Mouse (Mus musculus): ENCODE results near the gene Med7. TPM values are rescaled to one million over a fixed set of nuclear protein-coding genes. Genes with fewer than 3 reads are reported as not detected.
A peak's percentile ranks its signal among the peaks of the same experiment; 100 is the strongest.

Med7 gene
- total RNA-seq (2022) = 10 to 100 TPM; 22.7 to 31.2 (median 25.8) TPM

DNA sequence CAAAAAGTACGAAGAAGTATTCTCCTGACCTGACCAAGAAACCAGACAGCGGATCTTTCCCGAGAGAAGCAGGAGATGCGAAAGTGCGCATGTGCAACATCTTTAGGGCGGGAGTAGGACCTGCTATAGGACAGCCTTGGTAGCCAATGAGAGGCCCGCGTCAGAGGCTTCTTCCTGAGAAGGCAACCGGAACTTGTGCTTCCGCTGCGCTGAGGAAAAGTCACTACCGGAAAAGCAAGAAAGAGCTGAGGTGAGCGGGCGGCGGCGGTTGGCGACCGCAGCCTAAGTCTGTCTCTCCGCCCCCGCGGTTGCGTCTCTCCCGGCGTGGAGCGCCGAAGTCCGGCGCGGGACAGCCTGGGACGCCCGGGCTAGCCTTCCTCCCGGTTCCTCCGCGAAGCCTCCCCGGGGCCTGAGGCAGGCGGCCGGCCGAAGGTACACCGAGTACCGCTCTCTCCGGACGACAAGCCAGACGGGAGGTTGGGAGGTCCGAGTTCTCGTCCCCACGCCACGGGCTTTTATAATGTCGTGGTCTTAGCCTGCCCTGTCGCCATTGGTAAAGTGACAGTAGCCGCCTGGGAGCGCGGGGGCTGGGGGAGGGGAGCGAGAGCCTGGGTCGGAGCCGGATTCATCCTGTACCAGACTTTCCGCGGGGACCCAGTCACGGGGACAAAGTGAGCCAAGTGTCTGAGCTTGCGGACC lies at the start of gene Med7:
TSS of gene Med7 (plus strand) at position 166 of the 699 bp plus-strand sequence.
- peak; percentile 79 to 95 for DNase-seq (ENCODE audit: low spot score in 2 of 2)

DNA sequence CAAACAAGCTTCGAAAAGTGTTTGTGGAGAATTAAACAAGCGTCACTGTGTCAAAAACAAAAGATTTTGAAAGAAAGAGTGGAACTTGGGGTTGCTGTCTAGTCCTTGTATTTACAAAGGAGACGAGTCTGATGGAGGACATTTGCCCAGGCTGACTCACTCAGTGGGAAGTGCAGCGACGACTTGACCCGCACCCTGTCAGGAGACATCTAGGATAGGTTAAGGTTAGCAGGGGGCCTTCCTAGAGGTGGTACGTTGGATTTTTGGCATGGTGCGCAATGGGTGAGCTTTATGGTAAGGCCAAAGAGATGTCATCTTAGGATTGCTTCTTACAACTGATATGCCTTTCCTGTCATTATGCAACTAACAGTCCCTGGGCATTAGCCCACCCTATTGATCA lies 49.7 kb upstream of the Med7 start:
- no peak for DNase-seq (ENCODE audit: low spot score in 2 of 2)

DNA sequence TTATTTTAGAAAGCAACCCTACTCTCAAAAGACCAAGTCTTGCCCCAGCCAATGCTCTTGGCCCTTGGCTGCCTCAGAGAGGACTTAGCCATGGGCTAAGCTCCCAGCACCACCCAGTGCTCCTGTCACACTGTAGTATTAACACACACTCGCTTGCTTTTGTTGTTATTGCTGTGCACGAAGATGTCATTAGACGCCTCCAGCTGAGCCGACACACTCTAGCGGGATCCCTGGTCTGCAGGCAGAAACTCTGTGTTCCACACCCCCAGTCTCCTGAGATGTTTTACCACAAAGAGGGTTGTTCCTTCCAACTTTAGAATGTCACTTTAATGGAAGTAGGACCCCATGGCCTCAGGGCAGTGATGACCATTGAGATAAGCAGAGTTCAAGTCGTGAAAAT lies 48.3 kb upstream of the Med7 start:
- no peak for DNase-seq (ENCODE audit: low spot score in 2 of 2)

DNA sequence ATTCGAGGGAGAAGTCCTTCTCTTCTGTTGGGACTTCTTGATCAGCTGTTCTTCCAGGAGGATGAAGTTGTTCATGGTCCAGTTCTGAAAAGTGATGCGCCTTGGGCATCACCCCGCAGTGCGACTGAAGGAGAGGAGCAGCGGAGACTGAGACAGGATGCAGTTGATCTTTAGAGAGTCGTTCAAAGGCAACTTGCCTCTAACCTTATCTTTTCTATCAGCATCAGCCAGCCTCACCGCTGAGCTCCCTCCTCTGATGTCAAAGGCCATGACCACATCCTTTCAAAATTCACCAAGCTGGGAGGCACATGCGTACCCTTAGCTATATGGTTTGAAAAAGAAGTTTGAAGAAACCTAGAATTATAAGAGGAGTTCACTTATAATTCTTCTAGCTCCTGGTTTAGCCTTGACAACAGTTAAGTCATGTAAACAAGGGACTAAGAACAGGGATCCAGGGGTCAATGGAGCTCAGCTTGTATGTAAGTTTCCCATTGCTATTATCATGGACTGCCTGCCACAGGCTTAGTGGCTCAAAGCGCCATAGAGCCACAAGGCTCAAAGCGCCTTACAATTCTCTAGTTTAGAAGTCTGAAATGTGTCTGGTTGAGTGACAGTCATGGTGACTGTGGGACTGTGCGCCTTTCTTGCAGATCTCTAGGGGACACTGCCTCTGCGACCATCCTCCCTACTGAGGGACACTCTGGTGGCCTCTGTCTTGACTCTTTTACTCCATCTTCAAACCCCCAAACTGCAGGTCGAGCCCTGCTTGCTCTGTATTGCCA lies 47.2 kb upstream of the Med7 start, which contains the start of gene Itk:
TSS of gene Itk (minus strand) at position 180 of the 782 bp plus-strand sequence.
- DNase-seq (ENCODE audit: low spot score in 2 of 2) = no peak

DNA sequence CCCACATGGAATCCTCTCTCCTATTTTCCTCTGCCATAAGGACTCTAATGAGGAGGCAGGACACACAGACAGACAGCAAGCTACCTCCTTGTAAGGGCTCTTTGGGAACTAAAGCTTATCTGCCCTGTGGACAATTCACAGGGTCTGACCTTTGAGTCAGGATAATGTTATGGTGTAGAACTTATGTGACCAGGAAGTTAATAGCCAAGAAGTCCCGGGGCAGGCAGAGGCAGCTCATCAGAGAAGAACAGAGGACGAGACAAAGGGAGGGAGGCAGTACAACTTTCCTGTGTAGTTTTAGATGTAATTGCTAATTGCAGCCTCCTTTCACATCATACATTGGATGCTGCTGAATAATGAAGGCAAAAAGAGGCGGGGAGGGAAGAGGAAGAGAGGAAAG lies 46.1 kb upstream of the Med7 start:
- DNase-seq (ENCODE audit: low spot score in 2 of 2) = no peak

DNA sequence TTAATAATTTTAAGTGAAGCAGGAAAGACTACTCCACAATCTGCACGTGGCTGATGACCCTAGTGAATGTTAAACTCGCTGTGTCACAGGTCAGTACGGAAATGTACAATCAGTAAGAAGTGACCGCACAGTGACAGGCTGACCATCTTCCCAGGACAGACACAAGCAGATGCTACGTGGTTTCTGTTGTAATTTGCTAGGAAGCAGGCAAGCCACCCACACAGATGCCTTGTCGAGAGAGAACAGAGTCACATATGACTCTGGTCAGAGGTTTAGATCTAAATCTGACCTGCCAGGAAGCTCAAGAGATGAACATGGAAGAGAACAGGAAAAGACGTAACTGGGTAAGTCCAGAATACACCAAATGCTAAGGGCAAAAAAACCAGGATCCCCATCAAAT lies 43.8 kb upstream of the Med7 start:
- no peak for DNase-seq (ENCODE audit: low spot score in 2 of 2)

DNA sequence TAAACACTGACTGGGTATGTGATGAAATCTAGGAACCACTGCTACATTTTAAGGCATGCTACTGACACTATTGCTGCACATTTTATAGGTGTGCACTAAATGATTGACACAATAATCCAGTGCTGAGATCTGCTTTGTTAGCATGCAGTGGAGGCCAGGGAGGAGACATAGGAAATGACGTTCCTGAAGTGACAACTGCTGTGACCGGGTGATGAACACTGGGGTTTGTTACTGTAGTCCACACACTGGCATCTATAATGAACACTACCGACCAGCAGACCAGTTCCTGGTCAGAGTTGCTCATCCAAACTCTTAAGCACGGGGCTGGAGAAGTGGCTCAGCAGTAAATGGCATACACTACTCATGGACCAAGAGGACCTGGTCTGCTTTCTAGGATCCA lies 43.3 kb upstream of the Med7 start:
- DNase-seq (ENCODE audit: low spot score in 2 of 2) = no peak

DNA sequence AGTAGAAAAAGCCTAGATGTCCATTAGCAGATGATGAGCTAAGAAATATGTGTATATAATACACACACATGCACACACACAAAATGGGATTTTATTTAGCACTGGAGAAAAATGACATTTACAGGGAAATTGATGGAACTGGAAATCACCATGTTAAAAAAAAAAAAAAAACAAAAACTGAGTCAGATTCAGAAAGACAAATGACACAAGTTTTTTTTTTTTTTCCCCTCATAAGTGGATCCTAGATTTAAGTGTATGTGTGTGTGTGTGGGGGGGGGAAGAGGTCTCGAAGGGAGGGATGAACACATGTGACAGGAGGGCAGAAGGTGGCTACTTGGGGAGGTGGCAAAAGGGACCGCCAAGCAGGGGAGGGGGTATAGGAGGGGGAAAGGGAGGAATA lies 41.6 kb upstream of the Med7 start:
- DNase-seq (ENCODE audit: low spot score in 2 of 2) = no peak

DNA sequence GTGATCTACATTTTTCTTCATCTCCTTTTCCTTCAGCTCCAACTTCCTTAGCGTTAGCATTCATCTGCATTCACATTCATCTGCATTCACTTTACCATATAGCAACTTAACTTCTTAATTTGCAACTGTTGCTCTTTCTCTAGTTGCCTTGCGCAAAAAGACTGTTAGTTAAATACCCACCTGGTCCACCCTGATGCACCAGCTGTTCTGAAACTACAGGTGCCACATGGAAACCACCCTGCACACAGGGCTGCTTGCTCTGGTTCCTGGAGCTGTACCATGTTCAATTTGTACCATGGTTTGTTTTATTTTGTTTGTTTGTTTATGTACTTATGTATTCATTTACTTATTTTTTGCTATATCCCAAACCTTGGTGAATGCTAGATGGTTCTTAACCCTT lies 41.0 kb upstream of the Med7 start:
- DNase-seq (ENCODE audit: low spot score in 2 of 2) = no peak

DNA sequence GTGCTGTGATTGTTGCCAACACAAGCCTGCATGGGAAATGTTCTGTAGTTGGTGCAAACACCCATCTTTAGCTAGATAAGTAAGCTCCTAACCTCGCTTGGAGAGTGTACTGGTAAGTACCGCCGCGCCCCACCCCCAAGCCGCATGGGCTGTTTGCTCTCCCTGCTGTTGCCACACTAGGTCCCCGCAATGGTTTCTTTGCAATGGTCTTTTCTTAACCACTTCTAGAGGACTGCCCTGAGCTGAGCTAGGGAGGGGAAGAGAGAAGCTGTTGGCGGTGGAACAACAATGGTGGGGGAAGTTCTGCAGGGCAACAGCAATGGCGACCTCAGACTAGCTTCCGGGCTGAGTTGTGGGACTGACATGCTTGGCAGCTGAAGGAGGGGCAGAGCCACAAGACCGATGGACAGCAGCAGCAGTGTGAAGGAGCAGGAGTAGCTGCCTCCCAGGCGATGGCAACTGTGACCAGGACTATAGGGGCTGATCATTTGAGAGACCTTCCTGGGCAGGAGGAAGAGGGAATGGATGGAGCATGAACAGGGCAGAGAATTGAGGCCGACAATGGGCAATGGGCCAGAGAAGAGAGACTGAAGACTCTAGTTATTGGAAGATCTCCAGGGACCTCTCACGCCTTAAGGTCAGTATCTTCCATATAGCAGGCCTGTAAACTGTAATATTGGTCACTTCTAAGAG lies 40.4 kb upstream of the Med7 start, which contains the start of gene Fam71b:
TSS of gene Fam71b (plus strand) at position 393 of the 693 bp plus-strand sequence.
- no peak for DNase-seq (ENCODE audit: low spot score in 2 of 2)

DNA sequence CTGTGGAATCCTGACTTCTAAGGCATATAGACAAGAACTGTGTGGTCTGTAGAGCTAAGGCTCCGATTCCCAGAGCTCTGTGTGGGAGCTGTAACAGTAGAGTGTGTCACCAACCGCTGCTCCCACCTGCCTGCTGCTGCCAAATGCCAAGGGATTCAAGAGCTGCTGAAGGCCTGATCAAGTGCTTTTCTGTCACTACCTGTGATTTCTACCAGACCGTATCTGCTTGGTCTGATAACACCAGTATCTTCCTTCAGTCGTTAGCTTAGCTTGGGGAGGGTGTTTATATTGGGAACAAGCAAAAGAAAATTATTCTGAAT lies 39.9 kb upstream of the Med7 start:
- peak in 1 of 2 experiments; percentile 26 for DNase-seq (ENCODE audit: low spot score in 2 of 2)

DNA sequence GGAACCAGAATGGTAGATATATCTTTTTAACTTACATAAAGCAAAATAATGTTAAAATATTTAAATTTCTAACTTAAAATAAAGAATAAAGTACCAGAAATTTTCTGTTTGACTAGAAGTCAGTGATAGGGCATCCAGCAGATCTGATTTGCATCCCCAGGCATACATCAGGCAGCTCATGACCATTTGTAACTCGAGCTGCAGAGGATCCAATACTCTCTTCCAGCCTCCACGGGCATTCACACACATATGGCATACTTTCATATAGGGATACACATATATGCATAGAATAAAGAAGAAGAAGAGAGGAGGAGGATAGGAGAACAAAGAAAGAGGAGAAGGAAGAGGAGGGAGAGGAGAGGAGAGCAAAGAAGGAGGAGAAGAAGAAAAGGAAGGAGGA lies 38.8 kb upstream of the Med7 start:
- no peak for DNase-seq (ENCODE audit: low spot score in 2 of 2)

DNA sequence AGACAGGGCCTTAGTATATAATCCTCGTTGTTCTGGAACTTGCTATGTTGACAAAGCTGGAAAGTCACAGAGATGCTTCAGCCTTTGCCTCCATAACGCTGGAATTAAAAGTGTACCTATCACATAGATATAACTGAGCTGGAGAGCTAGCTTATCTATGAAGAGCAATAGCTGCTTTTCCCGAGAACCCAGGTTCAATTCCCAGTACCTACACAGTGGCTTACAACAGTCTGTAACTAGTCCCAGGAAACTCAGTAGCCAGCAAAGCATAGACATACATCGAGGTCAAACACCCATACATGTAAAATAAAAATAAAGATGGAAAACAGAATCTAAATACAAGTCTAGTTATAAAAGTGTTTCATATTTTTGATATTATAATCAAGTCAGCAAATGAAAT lies 38.3 kb upstream of the Med7 start:
- no peak for DNase-seq (ENCODE audit: low spot score in 2 of 2)

DNA sequence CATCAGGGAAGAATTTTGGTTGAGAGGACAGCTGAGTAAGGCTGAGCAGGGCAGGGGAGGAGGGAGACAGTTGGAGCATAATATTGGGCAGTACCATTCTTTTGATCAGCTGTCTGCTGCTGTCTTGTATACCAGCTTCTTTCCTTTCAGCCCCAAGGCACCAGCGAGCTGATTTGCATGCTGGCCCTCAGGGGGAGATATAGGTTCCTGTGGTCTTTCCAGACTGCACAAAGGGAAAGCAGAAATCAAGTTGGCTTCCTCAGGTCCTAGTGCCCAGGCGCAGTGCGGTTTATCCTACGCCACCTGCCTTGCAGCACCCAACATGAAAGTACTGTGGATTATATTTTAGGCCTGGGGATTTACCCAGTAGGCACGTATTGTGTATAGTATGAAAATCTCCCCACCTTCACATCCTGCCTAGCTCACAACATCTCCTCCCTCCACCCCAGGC lies 37.8 kb upstream of the Med7 start:
- DNase-seq (ENCODE audit: low spot score in 2 of 2) = no peak

DNA sequence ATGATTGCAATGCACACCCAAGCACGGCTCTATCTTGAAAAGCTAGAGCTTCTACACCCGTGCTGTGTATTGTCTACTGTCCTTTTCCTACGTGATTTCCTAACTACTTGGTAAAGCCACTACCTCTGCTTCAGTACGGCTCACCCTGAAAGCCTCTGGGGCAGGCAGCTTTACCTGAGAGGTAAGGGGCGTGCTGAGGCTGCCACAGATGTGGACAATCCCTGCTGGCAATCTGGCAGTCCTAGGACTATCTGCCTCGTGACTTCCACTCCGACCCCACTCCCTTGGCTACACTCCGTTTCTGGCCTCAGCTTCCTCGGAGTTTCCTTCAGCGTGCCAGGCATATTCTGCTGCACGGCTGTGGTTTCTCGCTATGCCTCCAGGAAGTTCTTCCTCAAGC lies 35.2 kb upstream of the Med7 start:
- DNase-seq (ENCODE audit: low spot score in 2 of 2) = no peak

DNA sequence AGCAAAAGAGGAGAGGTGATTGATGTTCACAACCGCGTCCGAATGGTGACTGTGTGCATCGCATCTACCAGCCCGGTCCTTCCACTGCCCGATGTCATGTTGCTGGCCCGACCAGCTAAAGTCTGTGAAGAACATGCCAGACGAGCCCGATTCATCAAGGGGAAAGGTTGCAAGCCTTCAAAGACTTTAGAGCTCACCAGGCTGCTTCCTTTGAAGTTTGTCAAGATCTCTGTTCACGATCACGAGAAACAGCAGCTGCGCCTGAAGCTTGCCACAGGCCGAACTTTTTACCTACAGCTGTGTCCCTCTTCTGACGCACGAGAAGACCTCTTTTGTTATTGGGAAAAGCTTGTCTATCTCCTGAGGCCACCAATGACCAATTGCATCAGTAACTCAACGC lies 31.7 kb upstream of the Med7 start:
- no peak for DNase-seq (ENCODE audit: low spot score in 2 of 2)

DNA sequence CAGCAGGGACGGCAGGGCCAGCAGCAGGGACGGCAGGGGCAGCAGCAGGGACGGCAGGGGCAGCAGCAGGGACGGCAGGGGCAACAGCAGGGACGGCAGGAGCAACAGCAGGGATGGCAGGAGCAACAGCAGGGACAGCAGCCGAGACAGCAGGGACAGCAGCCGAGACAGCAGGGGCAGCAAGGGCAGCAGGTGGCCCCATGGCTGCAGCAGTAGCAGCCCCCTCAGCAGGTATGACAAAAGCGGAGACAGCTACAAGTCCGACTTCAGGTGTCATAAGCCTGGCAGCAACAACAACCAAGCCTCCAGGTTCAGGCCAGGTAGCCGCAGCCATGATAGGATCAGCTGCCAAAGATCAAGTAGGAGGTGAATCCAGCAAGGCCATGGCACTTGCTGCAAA lies 30.0 kb upstream of the Med7 start:
- DNase-seq (ENCODE audit: low spot score in 2 of 2) = no peak

DNA sequence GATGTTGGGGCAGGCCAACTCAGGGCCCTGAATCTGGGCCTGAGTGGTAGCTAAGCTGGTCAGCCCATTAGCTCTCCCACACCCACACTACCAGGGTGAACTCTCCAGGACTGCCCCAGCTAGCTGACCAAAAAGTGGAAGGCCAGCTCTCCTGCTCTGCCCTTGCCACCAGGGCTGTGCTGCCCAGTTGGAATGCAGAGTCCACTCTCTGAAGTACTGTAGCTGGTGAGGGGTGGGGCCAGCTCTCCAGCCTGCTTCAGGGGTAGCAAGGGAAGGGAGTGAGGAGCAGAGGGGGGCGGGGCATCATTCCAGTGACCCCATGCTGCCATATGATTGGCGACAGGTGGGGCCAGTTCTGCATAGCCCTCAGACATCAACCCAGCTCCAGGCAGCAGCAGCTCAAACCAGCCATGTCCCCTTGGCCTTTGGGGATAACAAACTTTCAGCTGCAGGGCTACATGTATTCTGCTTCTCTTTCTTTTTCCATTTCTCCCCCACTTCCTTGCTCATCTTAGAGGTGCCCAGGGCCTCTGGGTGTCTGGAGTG lies 26.6 kb upstream of the Med7 start:
- DNase-seq (ENCODE audit: low spot score in 2 of 2) = no peak

DNA sequence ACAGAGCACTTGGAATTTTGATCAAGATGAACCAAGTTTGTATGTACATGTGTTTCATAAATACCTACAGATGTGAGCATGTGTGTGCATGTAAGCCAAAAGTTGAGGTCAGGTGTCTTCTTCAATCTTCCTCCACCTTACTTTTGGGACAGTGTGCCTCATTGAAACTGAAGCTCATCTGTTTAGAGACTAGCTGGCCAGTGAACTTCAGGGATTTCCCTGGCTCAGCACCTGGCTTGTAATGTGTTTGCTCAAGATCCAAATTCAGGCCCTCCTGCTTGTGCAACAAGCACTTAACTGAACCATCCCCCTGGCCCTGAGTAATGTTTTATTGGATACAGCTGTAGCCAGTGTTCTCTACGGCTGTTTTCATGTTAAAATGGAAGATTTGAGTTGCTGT lies 18.3 kb upstream of the Med7 start:
- no peak for DNase-seq (ENCODE audit: low spot score in 2 of 2)

DNA sequence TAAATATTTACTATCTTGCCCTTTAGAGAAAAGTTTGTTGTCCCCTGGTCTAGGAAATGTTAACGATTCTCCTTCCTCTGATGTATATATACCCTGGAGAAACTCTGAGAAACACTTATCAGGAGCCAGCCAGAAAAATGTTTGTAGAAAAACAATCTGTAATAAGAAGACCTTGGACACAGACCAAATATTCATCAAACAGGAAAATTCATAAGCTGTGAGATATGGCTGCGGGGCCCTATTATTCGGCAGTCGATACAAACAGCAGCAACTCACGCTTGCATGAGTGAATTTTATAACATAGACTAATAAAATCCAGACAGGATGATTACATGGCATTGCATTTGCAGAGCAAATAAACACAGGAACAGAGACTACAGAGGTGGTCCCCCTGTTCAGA lies 17.9 kb upstream of the Med7 start:
- DNase-seq (ENCODE audit: low spot score in 2 of 2) = no peak

DNA sequence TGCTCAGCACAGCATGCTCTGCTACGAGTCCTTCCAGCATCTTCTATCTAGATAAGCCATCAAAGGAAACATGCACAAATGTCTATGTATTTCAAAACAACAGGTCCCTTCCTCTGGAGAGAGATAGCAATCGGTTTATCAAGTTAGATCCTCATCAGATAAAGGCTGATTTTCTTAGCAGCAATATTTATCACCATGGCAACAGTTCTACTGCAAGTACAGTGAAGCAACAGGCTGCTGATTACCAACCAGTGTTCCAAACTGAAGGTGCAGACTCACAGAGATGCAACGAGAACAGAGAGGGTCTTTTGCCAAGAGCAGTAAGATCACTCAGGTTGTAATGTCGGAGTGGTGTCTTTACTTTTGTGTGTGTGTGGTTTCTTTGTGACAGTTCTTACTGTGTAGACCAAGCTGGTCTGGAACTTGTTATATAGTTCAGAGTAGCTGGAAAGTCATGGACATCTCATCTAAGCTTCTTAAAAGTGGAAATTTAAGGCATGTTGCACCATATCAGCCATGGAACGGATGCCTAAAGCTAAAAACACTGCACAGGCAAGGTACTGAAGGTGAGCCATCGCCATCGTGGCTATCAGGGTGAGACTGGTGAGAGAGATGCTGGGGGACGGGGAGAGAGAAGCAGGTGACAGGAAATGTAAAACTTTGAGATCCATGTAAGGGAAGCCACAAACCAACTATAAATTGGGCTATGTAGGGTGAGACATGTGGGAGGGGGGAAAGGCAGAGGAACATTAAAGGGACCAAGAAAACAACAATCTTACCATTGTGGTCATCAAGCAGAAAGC lies 15.4 kb upstream of the Med7 start:
- no peak for DNase-seq (ENCODE audit: low spot score in 2 of 2)
